Mouse (Mus musculus) embryo, embryonic 11 days (tissue): ENCODE data around the gene Gm28891.
"Not testable (repeated sequence)": the region's sequence is repeated elsewhere in the genome, so short reads cannot be mapped to it uniquely, and the experiment has no call there.

Experiments
- DNase-seq: peaks from one replicate; pipeline ENCODE4 v3.0.0-alpha.2; 2015

The Gm28891 gene

DNA sequence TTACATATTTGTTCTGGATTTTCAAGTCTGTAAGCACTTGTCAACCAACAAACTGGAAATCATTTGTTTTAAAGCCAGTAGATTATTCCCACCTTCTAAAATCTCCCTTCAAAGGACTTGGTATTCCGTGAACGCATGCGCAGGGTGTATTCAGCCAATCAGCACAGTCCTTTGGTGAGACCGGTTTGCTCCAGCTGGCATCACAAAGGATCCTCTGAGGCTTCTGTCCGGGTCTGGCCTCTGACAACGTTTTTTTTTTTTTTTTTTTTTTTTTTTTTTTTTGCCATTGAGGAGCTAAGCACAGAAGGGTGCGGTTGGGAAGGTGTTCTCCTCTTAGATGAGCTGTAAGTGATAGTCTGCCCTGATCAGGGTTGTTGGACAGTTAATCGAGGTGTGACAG is at the start of gene Gm28891:
Gene Gm28891, plus strand, starts transcription at position 301 of the 400 bp plus-strand sequence.
- not testable (repeated sequence) for DNase-seq
